Mouse (Mus musculus) MEL-GATA-1-ER (cell line): Measurements from ENCODE around the gene Rnase13.
A peak's percentile ranks its signal among the peaks of the same experiment; 100 is the strongest.

Experiments used
- DNase-seq: peaks from one replicate; pipeline ENCODE4 v3.0.0-alpha.2; 2012; ENCODE audit warnings: low read depth; ENCODE audit errors: extremely low read depth

Gene Rnase13

GRCm38 (mm10) chr14:51913062-51913959, 9.3 kb downstream of the Rnase13 start:
- DNase-seq = peak; percentile 80

GRCm38 (mm10) chr14:51912391-51913061, 10.0 kb downstream of the Rnase13 start:
- no peak for DNase-seq

DNA sequence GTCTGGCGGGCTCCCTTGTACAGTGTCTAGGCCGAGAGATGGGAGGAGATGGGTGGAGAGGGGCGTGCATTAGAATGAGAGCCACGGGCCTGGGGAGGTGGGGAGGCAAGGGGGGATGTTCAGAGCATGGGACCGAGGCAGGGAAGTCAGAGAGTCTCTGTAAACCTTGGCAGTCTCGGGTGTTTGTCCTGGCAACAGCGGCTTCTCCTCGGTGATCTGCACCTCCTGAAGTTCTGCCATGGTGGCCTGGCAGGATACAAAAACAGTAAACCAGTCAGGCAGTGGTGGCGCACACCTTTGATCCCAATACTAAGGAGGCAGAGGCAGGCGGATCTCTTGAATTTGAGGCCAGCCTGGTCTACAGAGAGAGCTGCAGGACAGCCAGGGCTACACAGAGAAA, 11.3 kb downstream of the Rnase13 start:
- DNase-seq = no peak

GRCm38 (mm10) chr14:51906102-51906501, 16.5 kb downstream of the Rnase13 start:
- no peak for DNase-seq

DNA sequence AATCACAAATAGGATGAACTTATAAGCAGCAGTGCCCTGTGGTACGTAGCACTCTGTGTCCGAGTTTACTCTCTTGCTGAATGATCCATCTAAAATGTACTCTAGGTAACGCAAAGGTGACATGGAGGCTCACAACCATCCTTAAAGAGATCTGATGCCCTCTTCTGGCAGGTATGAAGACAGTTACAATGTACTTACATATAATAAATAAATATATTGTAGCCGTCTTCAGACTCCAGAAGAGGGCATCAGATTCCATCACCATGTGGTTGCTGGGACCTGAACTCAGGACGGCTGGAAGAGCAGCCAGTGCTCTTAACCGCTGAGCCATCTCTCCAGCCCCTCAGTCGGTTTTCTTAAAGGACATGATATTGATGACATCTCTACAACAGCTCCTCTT, 17.9 kb downstream of the Rnase13 start:
- DNase-seq = peak; percentile 41

GRCm38 (mm10) chr14:51903782-51904181, 18.8 kb downstream of the Rnase13 start:
- DNase-seq = no peak

DNA sequence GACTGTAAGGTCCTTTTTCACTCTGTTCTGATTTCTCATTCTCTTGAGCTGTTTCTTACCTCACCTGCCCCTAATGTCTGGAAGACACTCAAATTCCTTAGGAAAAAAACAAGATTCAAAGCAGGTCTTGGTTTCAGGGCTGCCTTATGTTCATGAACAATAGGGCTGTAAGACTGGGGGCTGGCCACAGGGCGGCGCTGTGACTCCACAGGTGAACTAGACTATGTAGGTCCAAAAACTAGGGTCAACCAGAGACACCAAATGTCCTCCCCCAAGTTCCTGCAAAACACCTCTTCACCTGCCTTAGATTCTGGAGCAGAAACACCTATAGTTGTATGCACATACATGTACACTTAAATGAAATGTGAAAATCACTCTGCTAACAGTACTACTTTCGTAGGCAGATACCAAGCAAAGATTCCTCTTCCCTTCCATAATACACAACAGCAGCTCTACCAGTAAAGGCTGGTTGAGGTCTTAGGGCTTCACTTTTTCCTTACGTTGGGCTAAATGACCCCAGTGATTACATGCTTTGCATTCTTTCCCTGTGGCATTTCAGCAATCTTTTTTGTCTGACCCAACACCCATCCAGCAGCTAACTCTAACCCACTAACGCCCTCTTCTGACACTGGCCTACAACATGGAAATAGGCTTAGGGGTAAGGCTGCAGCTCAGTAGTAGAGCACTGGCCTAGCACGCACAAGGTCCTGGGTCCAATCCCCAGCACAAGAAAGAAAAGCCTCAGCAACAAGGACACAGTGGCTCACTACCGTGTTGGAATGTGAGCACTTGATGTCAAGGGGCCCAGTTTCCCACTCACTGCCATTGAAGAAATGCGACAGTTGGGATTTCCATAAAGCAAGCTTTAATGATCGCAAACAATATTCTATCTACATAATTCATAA, 19.5 kb downstream of the Rnase13 start:
- no peak for DNase-seq

DNA sequence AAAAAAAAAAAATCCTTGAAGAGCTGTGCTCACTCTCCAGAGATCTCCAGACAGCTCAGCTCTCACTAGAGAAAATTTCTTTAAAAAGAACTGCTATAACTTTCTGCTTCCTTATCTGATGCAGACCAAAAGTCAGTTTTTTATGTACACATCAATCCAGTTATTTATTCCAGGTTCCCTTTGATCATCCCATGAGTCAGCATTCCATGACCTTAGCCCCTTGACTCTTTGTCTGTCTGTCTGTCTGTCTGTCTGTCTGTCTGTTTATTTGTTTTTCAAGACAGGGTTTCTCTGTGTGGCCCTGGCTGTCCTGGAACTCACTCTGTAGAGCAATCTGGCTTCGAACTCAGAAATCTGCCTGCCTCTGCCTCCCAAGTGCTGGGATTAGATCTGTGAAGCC, 23.2 kb downstream of the Rnase13 start:
- DNase-seq = no peak

DNA sequence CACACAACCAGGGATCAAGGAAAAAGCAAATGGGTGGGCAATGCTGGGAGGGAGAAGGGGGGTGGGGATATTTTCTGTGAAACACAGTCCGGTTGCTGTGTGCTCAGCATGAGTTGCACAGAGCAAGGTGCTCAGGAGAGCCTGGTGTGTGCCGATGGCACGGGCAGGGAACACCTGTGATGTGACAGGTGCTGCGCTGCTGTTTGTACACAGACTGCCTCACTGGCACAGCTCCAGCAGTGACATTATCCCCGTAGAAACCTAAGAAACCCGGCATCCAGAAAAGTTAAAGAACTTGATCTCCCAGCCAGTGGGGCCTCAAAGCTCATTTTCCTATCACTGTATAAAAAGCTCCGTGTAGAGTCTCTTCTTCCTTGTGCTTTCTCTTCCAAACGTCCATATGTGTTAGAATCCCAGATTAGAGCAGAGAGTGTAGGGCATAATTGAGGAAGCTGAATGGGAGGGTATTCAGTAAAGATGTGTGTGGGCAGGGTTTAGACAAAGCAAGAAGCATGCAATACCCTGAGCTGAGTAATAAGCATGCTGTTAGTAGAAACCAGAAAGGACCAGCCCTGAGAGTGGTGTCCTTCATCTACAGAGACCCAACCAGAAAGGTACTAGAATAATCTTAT, 25.9 kb downstream of the Rnase13 start:
- DNase-seq = no peak

GRCm38 (mm10) chr14:51896019-51896418, 26.6 kb downstream of the Rnase13 start:
- DNase-seq = no peak

GRCm38 (mm10) chr14:51895071-51895470, 27.5 kb downstream of the Rnase13 start:
- DNase-seq = no peak

DNA sequence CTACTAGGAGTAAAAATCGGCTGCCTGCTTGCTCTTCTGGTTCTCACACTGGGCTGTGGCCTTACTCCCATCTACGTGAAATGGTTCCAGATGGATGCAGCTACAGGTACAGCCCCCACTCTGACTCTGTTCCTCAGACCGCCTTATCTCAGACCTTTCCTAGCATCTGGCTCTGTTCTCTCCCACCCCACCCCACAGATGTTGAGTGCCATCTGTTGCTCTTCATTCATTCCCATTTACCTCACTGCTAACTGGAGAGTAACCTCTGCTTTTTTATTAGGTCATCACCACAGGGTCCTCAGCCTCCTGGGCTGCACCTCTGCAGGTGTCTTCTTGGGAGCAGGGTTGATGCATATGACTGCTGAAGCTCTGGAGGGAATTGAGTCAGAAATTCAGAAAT, 28.8 kb downstream of the Rnase13 start:
- DNase-seq = no peak

DNA sequence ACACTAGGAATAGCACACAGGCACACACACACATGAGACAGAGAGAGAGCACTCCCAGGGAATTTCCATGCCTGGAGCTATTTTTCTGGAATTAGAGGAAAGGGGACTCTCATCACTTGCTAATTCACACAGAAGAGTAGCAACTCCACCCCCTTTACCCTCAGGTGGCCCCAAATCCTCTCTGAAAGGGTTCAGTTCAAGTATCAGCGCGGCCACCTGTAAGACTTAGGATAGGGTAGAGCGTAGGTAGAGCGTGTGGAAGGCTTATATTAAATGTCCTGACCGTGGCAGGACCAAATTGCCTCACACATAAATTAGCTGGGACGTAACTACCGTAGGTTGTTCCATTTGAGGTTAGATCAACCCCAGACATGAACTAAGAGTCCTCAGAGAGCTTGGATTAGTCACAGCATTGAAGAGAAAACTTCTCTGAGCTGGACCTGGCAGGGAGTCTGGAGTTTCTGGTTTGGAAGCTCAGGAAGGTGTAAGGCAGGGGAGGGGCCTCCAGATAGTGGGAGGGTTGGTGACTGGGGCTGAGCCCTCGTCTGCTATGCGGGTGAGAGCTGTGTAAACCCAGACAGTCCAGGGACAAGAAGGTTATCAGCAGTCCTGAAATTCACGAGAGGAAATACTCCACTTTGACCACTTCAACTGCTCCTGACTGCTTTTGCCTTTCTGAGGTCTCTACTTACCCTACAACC, 29.3 kb downstream of the Rnase13 start:
- DNase-seq = no peak

DNA sequence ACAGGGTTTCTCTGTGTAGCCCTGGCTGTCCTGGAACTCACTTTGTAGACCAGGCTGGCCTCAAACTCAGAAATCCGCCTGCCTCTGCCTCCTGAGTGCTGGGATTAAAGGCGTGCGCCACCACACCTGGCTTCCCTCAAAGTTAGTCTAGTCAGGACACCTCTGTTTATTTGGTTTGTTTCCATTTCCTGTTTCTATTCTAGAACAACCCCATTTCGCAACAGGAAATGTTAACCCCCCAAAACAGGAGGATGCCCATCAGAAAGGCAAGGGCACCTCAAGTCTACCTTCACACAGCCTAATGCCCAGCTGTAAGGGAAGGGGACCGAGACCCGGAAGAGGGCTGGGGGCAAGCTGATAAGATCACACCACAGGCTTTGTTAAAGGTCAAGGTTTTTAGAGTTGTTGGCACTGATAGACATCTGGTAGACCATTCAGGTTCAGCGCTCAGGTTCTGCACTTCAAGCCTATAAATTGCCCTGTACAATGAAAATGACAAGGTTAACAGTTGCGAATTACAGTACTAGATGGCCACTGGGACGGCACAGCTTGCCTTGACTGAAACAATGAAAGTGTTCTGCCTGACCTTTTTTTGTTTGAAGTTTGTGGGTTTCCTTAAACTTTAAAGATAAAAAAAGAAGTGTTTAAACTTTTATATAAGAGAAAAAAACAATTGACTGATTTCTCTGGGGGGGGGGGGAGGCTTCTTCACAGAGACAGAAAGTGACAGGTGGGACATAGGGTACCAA, 30.2 kb downstream of the Rnase13 start, which contains the start of gene Slc39a2:
Slc39a2 (plus strand) TSS at position 699 of the 749 bp plus-strand sequence.
- no peak for DNase-seq

- DNase-seq = no peak
These were observed 32.7 kb downstream of the Rnase13 start for GRCm38 (mm10) chr14:51889833-51890232.

DNA sequence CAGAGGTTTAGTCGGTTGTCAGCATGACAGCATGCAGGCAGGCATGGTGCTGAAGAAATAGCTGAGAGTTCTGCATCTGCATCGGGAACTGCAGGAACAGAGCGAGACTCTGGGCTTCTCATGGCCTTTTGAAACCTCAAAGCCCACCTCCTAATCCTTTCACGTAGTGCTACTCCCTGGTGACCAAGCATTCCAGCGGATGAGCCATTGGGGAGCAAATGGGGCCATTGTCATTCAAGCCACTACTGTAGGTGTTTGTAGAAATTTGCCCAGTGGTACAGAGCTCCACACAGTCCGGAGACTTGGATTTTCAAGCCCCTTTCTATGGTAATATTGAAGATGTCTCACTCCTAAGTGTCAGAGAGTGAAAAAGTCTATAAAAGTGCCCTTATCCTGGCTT, 36.5 kb downstream of the Rnase13 start:
- DNase-seq = no peak

DNA sequence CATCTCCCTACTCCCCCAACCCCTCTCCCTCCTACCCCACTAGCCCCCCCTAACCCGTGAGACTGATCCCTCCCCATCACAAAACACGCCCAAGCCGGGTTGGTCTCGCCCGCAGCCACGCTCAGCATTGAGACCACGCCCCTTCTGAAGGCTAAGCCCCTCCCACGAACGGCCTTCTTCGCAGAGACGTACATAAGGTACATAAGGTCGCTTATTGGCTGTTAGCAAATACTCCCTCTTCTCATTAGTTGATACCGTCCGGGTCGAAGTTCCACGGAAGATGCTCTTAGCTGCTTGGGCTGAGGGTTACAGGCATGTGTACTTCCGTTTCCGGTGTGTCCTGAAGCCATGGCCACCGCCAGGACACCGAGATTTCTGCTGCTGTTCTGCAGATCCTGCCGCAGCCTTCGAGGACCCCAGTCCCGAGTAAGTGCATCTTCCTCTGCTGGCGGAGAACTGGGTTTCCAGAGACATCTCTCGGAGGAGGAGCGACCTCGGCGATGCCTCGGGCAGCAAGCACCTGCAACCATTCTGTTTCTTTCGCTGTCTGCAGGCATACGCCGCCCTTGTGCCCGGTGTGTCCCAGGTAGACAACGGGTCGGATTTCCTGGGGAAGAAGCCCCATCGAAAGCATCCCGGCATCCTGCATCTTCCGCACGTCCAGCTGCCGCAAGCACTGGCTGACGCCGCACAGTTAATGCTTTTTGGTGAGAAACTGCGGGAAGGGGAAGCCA, 37.8 kb downstream of the Rnase13 start, which contains the start of gene Mettl17:
Mettl17 (plus strand) TSS at position 245 of the 734 bp plus-strand sequence.
- DNase-seq = peak; percentile 98

DNA sequence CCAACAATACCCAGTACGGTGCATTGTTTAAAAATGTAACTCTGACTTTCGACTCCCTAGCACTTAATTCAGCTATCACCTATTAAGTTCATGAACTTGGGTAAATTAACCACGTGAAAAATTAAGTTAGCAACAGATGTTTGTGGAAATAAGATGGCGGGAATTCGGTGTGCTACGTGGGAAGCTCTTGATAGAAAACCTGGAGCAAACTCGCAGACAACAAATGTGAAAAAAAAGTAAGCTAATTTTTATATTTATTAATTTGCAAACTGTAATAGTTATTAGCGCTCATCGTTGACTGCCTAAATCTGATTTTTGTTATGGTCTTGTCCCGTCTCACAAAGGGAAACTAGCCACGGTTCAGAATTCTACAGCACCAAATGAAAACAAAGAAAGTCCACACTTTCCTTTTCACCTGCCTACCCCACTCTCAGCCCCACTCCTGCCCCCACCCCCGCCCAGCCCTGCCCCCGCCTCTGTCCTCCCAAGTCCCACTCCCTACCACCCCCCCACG, 38.5 kb downstream of the Rnase13 start:
- DNase-seq = no peak
